Mouse (Mus musculus) liver, postnatal 0 days (tissue): ENCODE measurements around the gene Sec14l2.

Experiments
- CTCF ChIP-seq: sonication (generic); IDR thresholded peaks from 2 replicates; pipeline ENCODE4 v1.5.1; 2016; ENCODE audit warnings: antibody characterized with exemption, low read depth
- EP300 ChIP-seq: IDR thresholded peaks from 2 replicates; pipeline ENCODE4 v1.6.1; 2016; ENCODE audit warnings: antibody characterized with exemption, low read depth, mild to moderate bottlenecking

DNA sequence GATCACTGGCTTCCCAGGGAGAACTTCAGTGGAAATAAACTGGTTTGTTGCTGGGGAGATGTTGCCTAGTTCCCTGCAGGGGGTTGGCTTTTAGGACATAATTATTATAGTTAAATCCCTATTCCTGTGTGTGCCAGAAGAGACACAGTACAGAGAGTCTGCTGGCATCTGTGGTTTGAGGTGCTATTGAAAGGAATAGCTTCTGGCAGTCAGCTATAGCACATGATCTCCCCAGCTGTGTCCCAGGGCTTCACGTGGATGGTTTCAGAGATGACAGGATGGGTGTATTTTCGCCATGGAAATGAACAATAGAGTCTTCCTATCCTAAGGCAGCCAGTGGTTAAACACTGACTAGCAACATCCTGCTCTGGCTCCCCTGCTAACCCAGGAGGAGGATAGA is 35.9 kb downstream of the Sec14l2 start:
- TF ChIP-seq CTCF (no peak), EP300 (no peak)
